Mouse (Mus musculus): ENCODE data around the gene Arhgap9. TPM values are rescaled to one million over a fixed set of nuclear protein-coding genes. Genes with fewer than 3 reads are reported as not detected.

Gene Arhgap9
- polyA plus RNA-seq, 1 experiment from 2014 or later, result 1.4 TPM

- H3K4me2 ChIP-seq (replicated peaks), result peak overlapping the region; percentile 66
- no peak overlapping the region for H3K27ac ChIP-seq
- peaks cover 38% of the 10 kb centered on the region for H3K4me1 ChIP-seq (replicated peaks)
- peak overlapping the region; percentile 3; the same call in 1 of the 2 replicates for H3K9ac ChIP-seq (replicated peaks)
- no peaks in the 10 kb centered on the region for H3K36me3 ChIP-seq
- WGBS, result 0% methylated on average over 9 of the region's 11 CpGs
- H3K4me3 ChIP-seq (replicated peaks), result peak overlapping the region; percentile 34
- peaks cover 40% of the 10 kb centered on the region for H3K27me3 ChIP-seq
- ATAC-seq, result no peak
- no peaks in the 10 kb centered on the region for H3K9me3 ChIP-seq
These were observed 19.6 kb downstream of the Arhgap9 start for GRCm38 (mm10) chr10:127341360-127341690.

- H3K4me3 ChIP-seq (replicated peaks), result peak within 1 kb of the TSS; percentile 34
- H3K9me3 ChIP-seq, result no peaks in the 10 kb centered on the region
- H3K9ac ChIP-seq (replicated peaks), result peak within 1 kb of the TSS; percentile 3; the same call in 1 of the 2 replicates
- H3K4me1 ChIP-seq (replicated peaks), result peaks cover 38% of the 10 kb centered on the region
- WGBS, result under 1% methylated on average over 29 of the region's 29 CpGs
- peaks cover 40% of the 10 kb centered on the region for H3K27me3 ChIP-seq
- peak within 1 kb of the TSS; percentile 66 for H3K4me2 ChIP-seq (replicated peaks)
- no peaks in the 10 kb centered on the region for H3K36me3 ChIP-seq
- ATAC-seq, result peak; percentile 43
- H3K27ac ChIP-seq, result no peak within 1 kb of the TSS
These were observed 20.3 kb downstream of the Arhgap9 start, which contains the start of gene Gli1 for GRCm38 (mm10) chr10:127341891-127342639. Gene Gli1, minus strand, starts transcription at chr10:127341974.

- Histone ChIP-seq H3K9ac (replicated peaks) (no peak overlapping the region), H3K27me3 (peaks cover 36% of the 10 kb centered on the region), H3K4me3 (replicated peaks) (no peak overlapping the region), H3K9me3 (no peaks in the 10 kb centered on the region), H3K36me3 (no peaks in the 10 kb centered on the region), H3K27ac (no peak overlapping the region), H3K4me1 (replicated peaks) (peaks cover 38% of the 10 kb centered on the region), H3K4me2 (replicated peaks) (no peak overlapping the region)
- no peak for ATAC-seq
- WGBS, result 75% methylated on average over 3 of the region's 3 CpGs
These were observed 21.3 kb downstream of the Arhgap9 start for GRCm38 (mm10) chr10:127343029-127343428.

GRCm38 (mm10) chr10:127346173-127346572 lies 24.4 kb downstream of the Arhgap9 start:
- Histone ChIP-seq H3K4me1 (replicated peaks) (peaks cover 22% of the 10 kb centered on the region), H3K9me3 (no peaks in the 10 kb centered on the region), H3K4me3 (replicated peaks) (no peak overlapping the region), H3K36me3 (no peaks in the 10 kb centered on the region), H3K9ac (replicated peaks) (no peak overlapping the region), H3K27me3 (peaks cover 19% of the 10 kb centered on the region), H3K4me2 (replicated peaks) (no peak overlapping the region), H3K27ac (no peak overlapping the region)
- no peak for ATAC-seq
- 93% methylated on average over 3 of the region's 3 CpGs for WGBS

GRCm38 (mm10) chr10:127348957-127349356 lies 27.2 kb downstream of the Arhgap9 start:
- H3K36me3 ChIP-seq, result no peaks in the 10 kb centered on the region
- no peak overlapping the region for H3K27ac ChIP-seq
- no peaks in the 10 kb centered on the region for H3K9me3 ChIP-seq
- H3K4me2 ChIP-seq (replicated peaks), result no peak overlapping the region
- peaks cover 8% of the 10 kb centered on the region for H3K27me3 ChIP-seq
- H3K4me3 ChIP-seq (replicated peaks), result no peak overlapping the region
- no peak for ATAC-seq
- peaks cover 7% of the 10 kb centered on the region for H3K4me1 ChIP-seq (replicated peaks)
- WGBS, result 71% methylated on average over 4 of the region's 4 CpGs
- no peak overlapping the region for H3K9ac ChIP-seq (replicated peaks)

GRCm38 (mm10) chr10:127349810-127350209 lies 28.0 kb downstream of the Arhgap9 start:
- H3K4me2 ChIP-seq (replicated peaks), result no peak overlapping the region
- no peak overlapping the region for H3K27ac ChIP-seq
- H3K4me3 ChIP-seq (replicated peaks), result no peak overlapping the region
- H3K27me3 ChIP-seq, result peaks cover 8% of the 10 kb centered on the region
- ATAC-seq, result no peak
- 80% methylated on average over 8 of the region's 8 CpGs for WGBS
- H3K9me3 ChIP-seq, result no peaks in the 10 kb centered on the region
- no peaks in the 10 kb centered on the region for H3K36me3 ChIP-seq
- peaks cover 7% of the 10 kb centered on the region for H3K4me1 ChIP-seq (replicated peaks)
- no peak overlapping the region for H3K9ac ChIP-seq (replicated peaks)

- H3K4me3 ChIP-seq (replicated peaks), result peak overlapping the region; percentile 22; the same call in 1 of the 2 replicates
- H3K4me2 ChIP-seq (replicated peaks), result peak overlapping the region; percentile 47
- no peak overlapping the region for H3K27ac ChIP-seq
- no peaks in the 10 kb centered on the region for H3K9me3 ChIP-seq
- 15% methylated on average over 24 of the region's 24 CpGs for WGBS
- peaks cover 7% of the 10 kb centered on the region for H3K4me1 ChIP-seq (replicated peaks)
- H3K36me3 ChIP-seq, result no peaks in the 10 kb centered on the region
- 0 out of 2 replicates have a peak overlapping the region, but pooled peaks have one; percentile 29 for H3K9ac ChIP-seq (replicated peaks)
- ATAC-seq, result peak; percentile 85
- peaks cover 8% of the 10 kb centered on the region for H3K27me3 ChIP-seq
These were observed 29.0 kb downstream of the Arhgap9 start for GRCm38 (mm10) chr10:127350594-127351284.

- Histone ChIP-seq H3K4me2 (replicated peaks) (no peak overlapping the region), H3K9ac (replicated peaks) (0 out of 2 replicates have a peak overlapping the region, but pooled peaks have one; percentile 29), H3K9me3 (no peaks in the 10 kb centered on the region), H3K4me1 (replicated peaks) (peaks cover 7% of the 10 kb centered on the region), H3K4me3 (replicated peaks) (no peak overlapping the region), H3K36me3 (no peaks in the 10 kb centered on the region), H3K27me3 (peaks cover 8% of the 10 kb centered on the region), H3K27ac (no peak overlapping the region)
- ATAC-seq, result 0 out of 2 replicates have a peak, but pooled peaks have one; percentile 4
- 86% methylated on average over 8 of the region's 8 CpGs for WGBS
These were observed 29.5 kb downstream of the Arhgap9 start for GRCm38 (mm10) chr10:127351285-127351595.

- no peak overlapping the region for H3K4me2 ChIP-seq (replicated peaks)
- H3K9me3 ChIP-seq, result no peaks in the 10 kb centered on the region
- WGBS, result 77% methylated on average over 8 of the region's 8 CpGs
- peaks cover 7% of the 10 kb centered on the region for H3K4me1 ChIP-seq (replicated peaks)
- H3K9ac ChIP-seq (replicated peaks), result no peak overlapping the region
- H3K27ac ChIP-seq, result no peak overlapping the region
- no peak for ATAC-seq
- no peak overlapping the region for H3K4me3 ChIP-seq (replicated peaks)
- H3K27me3 ChIP-seq, result peaks cover 8% of the 10 kb centered on the region
- H3K36me3 ChIP-seq, result no peaks in the 10 kb centered on the region
These were observed 30.0 kb downstream of the Arhgap9 start for GRCm38 (mm10) chr10:127351719-127352118.

- Histone ChIP-seq H3K27ac (no peak overlapping the region), H3K4me3 (replicated peaks) (no peak overlapping the region), H3K9me3 (no peaks in the 10 kb centered on the region), H3K9ac (replicated peaks) (no peak overlapping the region), H3K36me3 (no peaks in the 10 kb centered on the region), H3K27me3 (peaks cover 8% of the 10 kb centered on the region), H3K4me1 (replicated peaks) (peaks cover 7% of the 10 kb centered on the region), H3K4me2 (replicated peaks) (no peak overlapping the region)
- ATAC-seq, result no peak
- 92% methylated on average over 9 of the region's 9 CpGs for WGBS
These were observed 30.4 kb downstream of the Arhgap9 start for GRCm38 (mm10) chr10:127352187-127352586.

GRCm38 (mm10) chr10:127352766-127353165 lies 31.0 kb downstream of the Arhgap9 start:
- no peak overlapping the region for H3K4me3 ChIP-seq (replicated peaks)
- H3K27ac ChIP-seq, result no peak overlapping the region
- H3K36me3 ChIP-seq, result no peaks in the 10 kb centered on the region
- ATAC-seq, result no peak
- H3K4me2 ChIP-seq (replicated peaks), result no peak overlapping the region
- no peaks in the 10 kb centered on the region for H3K9me3 ChIP-seq
- peaks cover 8% of the 10 kb centered on the region for H3K27me3 ChIP-seq
- peaks cover 7% of the 10 kb centered on the region for H3K4me1 ChIP-seq (replicated peaks)
- H3K9ac ChIP-seq (replicated peaks), result no peak overlapping the region
- 92% methylated on average over 11 of the region's 11 CpGs for WGBS
